Mouse (Mus musculus): Measurements from ENCODE around the gene 2700049A03Rik. TPM values are rescaled to one million over a fixed set of nuclear protein-coding genes. Genes with fewer than 3 reads are reported as not detected.
A peak's percentile ranks its signal among the peaks of the same experiment; 100 is the strongest.

Gene 2700049A03Rik
- polyA plus RNA-seq, 1 experiment = 25.3 TPM

GRCm38 (mm10) chr12:71122731-71123130, 13.9 kb upstream of the 2700049A03Rik start:
- Histone ChIP-seq H3K27ac (ENCODE audit: control insufficient read depth, insufficient read depth, low read depth, low read length) (no peak overlapping the region), H3K27me3 (ENCODE audit: control insufficient read depth, insufficient read depth, low read length) (no peaks in the 10 kb centered on the region), H3K4me3 (ENCODE audit: control insufficient read depth, low read depth, low read length) (no peak overlapping the region), H3K36me3 (ENCODE audit: control insufficient read depth, insufficient read depth, low read length) (no peaks in the 10 kb centered on the region), H3K4me1 (ENCODE audit: control insufficient read depth, insufficient read depth, low read length) (no peaks in the 10 kb centered on the region)
- TF ChIP-seq CTCF (IDR thresholded peaks at IDR 0.05; ENCODE audit: control insufficient read depth, insufficient read depth, insufficient replicate concordance, low read depth, low read length) (no peak), POLR2A (IDR thresholded peaks at IDR 0.05; ENCODE audit: control insufficient read depth, low read depth, low read length) (no peak)

- H3K4me1 ChIP-seq (ENCODE audit: control insufficient read depth, insufficient read depth, low read length) = no peaks in the 10 kb centered on the region
- no peaks in the 10 kb centered on the region for H3K36me3 ChIP-seq (ENCODE audit: control insufficient read depth, insufficient read depth, low read length)
- H3K27me3 ChIP-seq (ENCODE audit: control insufficient read depth, insufficient read depth, low read length) = no peaks in the 10 kb centered on the region
- H3K4me3 ChIP-seq (ENCODE audit: control insufficient read depth, low read depth, low read length) = no peak overlapping the region
- TF ChIP-seq POLR2A (IDR thresholded peaks at IDR 0.05; ENCODE audit: control insufficient read depth, low read depth, low read length) (no peak), CTCF (IDR thresholded peaks at IDR 0.05; ENCODE audit: control insufficient read depth, insufficient read depth, insufficient replicate concordance, low read depth, low read length) (no peak)
- H3K27ac ChIP-seq (ENCODE audit: control insufficient read depth, insufficient read depth, low read depth, low read length) = no peak overlapping the region
Observed at GRCm38 (mm10) chr12:71123286-71123685, 13.4 kb upstream of the 2700049A03Rik start.

GRCm38 (mm10) chr12:71135581-71135980, 1.1 kb upstream of the 2700049A03Rik start:
- H3K4me3 ChIP-seq (ENCODE audit: control insufficient read depth, low read depth, low read length) = peak overlapping the region; percentile 13; the same call in 1 of the 2 replicates
- TF ChIP-seq CTCF (IDR thresholded peaks at IDR 0.05; ENCODE audit: control insufficient read depth, insufficient read depth, insufficient replicate concordance, low read depth, low read length) (no peak), POLR2A (IDR thresholded peaks at IDR 0.05; ENCODE audit: control insufficient read depth, low read depth, low read length) (no peak)

GRCm38 (mm10) chr12:71136974-71137491, 385 bp downstream of the 2700049A03Rik start:
- peak overlapping the region; percentile 91 for H3K27ac ChIP-seq (ENCODE audit: control insufficient read depth, insufficient read depth, low read depth, low read length)
- peaks cover 2% of the 10 kb centered on the region for H3K4me1 ChIP-seq (ENCODE audit: control insufficient read depth, insufficient read depth, low read length)
- peaks cover 2% of the 10 kb centered on the region; the same call in 1 of the 2 replicates for H3K36me3 ChIP-seq (ENCODE audit: control insufficient read depth, insufficient read depth, low read length)
- H3K4me3 ChIP-seq (ENCODE audit: control insufficient read depth, low read depth, low read length) = peak overlapping the region; percentile 93
- TF ChIP-seq CTCF (IDR thresholded peaks at IDR 0.05; ENCODE audit: control insufficient read depth, insufficient read depth, insufficient replicate concordance, low read depth, low read length) (no peak), POLR2A (IDR thresholded peaks at IDR 0.05; ENCODE audit: control insufficient read depth, low read depth, low read length) (peak; percentile 69)
- H3K27me3 ChIP-seq (ENCODE audit: control insufficient read depth, insufficient read depth, low read length) = no peaks in the 10 kb centered on the region

More at GRCm38 (mm10) chr12:71135581-71135980, 1.1 kb upstream of the 2700049A03Rik start:
- no peaks in the 10 kb centered on the region for H3K27me3 ChIP-seq (ENCODE audit: control insufficient read depth, insufficient read depth, low read length)
- H3K36me3 ChIP-seq (ENCODE audit: control insufficient read depth, insufficient read depth, low read length) = peaks cover 1% of the 10 kb centered on the region; the same call in 1 of the 2 replicates
- peaks cover 2% of the 10 kb centered on the region for H3K4me1 ChIP-seq (ENCODE audit: control insufficient read depth, insufficient read depth, low read length)
- H3K27ac ChIP-seq (ENCODE audit: control insufficient read depth, insufficient read depth, low read depth, low read length) = no peak overlapping the region

GRCm38 (mm10) chr12:71137686-71138085, 1.0 kb downstream of the 2700049A03Rik start:
- H3K36me3 ChIP-seq (ENCODE audit: control insufficient read depth, insufficient read depth, low read length) = peaks cover 5% of the 10 kb centered on the region
- peak overlapping the region; percentile 22; the same call in 1 of the 2 replicates for H3K27ac ChIP-seq (ENCODE audit: control insufficient read depth, insufficient read depth, low read depth, low read length)
- peaks cover 2% of the 10 kb centered on the region for H3K4me1 ChIP-seq (ENCODE audit: control insufficient read depth, insufficient read depth, low read length)
- H3K4me3 ChIP-seq (ENCODE audit: control insufficient read depth, low read depth, low read length) = peak overlapping the region; percentile 83
- TF ChIP-seq CTCF (IDR thresholded peaks at IDR 0.05; ENCODE audit: control insufficient read depth, insufficient read depth, insufficient replicate concordance, low read depth, low read length) = no peak
- no peak for TF ChIP-seq POLR2A (IDR thresholded peaks at IDR 0.05; ENCODE audit: control insufficient read depth, low read depth, low read length)
- H3K27me3 ChIP-seq (ENCODE audit: control insufficient read depth, insufficient read depth, low read length) = no peaks in the 10 kb centered on the region

GRCm38 (mm10) chr12:71139258-71139828, 2.7 kb downstream of the 2700049A03Rik start:
- Histone ChIP-seq H3K27ac (ENCODE audit: control insufficient read depth, insufficient read depth, low read depth, low read length) (no peak overlapping the region), H3K36me3 (ENCODE audit: control insufficient read depth, insufficient read depth, low read length) (peaks cover 7% of the 10 kb centered on the region), H3K4me3 (ENCODE audit: control insufficient read depth, low read depth, low read length) (no peak overlapping the region), H3K4me1 (ENCODE audit: control insufficient read depth, insufficient read depth, low read length) (peaks cover 2% of the 10 kb centered on the region), H3K27me3 (ENCODE audit: control insufficient read depth, insufficient read depth, low read length) (no peaks in the 10 kb centered on the region)
- TF ChIP-seq CTCF (IDR thresholded peaks at IDR 0.05; ENCODE audit: control insufficient read depth, insufficient read depth, insufficient replicate concordance, low read depth, low read length) = no peak

GRCm38 (mm10) chr12:71141189-71141588, 4.5 kb downstream of the 2700049A03Rik start:
- no peak overlapping the region for H3K4me3 ChIP-seq (ENCODE audit: control insufficient read depth, low read depth, low read length)
- H3K27ac ChIP-seq (ENCODE audit: control insufficient read depth, insufficient read depth, low read depth, low read length) = no peak overlapping the region
- TF ChIP-seq POLR2A (IDR thresholded peaks at IDR 0.05; ENCODE audit: control insufficient read depth, low read depth, low read length) (no peak), CTCF (IDR thresholded peaks at IDR 0.05; ENCODE audit: control insufficient read depth, insufficient read depth, insufficient replicate concordance, low read depth, low read length) (no peak)
- H3K27me3 ChIP-seq (ENCODE audit: control insufficient read depth, insufficient read depth, low read length) = no peaks in the 10 kb centered on the region
- peaks cover 7% of the 10 kb centered on the region for H3K36me3 ChIP-seq (ENCODE audit: control insufficient read depth, insufficient read depth, low read length)
- H3K4me1 ChIP-seq (ENCODE audit: control insufficient read depth, insufficient read depth, low read length) = peaks cover 2% of the 10 kb centered on the region

All from testis, adult 2 months (tissue).